Mouse (Mus musculus) bone marrow macrophage, adult 2 months (primary cell): ENCODE results near the gene Rhbdd1.

Source experiments
- CTCF ChIP-seq: IDR thresholded peaks from 2 replicates; pipeline ENCODE4 v1.5.1; 2012; ENCODE audit warnings: low read depth, mild to moderate bottlenecking, low read length, moderate library complexity
- POLR2A ChIP-seq: IDR thresholded peaks from 2 replicates; pipeline ENCODE4 v1.6.1; 2012; ENCODE audit warnings: mild to moderate bottlenecking, low read depth, low read length, borderline replicate concordance

DNA sequence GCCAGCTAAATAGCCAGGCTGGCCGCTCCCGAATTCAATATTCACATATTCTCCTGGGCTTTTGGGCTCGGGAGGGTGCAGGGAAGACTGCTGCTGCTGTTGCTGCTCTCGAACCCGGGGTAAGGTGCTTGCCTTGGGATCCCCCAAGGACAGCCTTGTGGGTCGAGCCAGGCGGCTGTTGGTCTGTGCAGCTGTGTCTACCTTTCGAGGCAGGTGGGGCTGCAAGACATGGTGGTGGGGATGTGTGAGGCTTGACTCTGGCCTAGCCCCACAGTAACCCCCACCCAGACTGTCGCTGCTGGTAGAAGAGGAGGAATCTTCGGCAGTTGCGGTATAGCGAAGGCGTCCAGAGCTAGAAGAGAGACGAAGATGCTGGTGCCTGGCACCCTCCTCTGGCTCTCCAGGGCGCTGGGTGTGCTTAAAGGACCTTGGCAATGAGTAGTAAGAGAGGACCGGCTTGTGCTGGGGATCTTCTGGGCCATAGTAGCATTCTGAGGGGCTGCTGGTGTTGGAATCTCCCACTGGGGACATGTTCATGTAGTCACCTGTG, 28.4 kb upstream of the Rhbdd1 start:
- TF ChIP-seq CTCF (no peak), POLR2A (no peak)
